Mouse (Mus musculus) layer of hippocampus, postnatal 36 days (tissue): Measurements from ENCODE around the gene Tpt1. TPM values are rescaled to one million over a fixed set of nuclear protein-coding genes. Genes with fewer than 3 reads are reported as not detected.
"Not testable (repeated sequence)": the region's sequence is repeated elsewhere in the genome, so short reads cannot be mapped to it uniquely, and the experiment has no call there.

Source experiments
- DNase-seq, 2 experiments: peaks; one replicate each; pipeline ENCODE4 v3.0.0; 2022
- total RNA-seq, 2 experiments: library from RNA; stranded (reverse); gene quantifications; 2 replicates each; pipeline ENCODE4 v1.2.3; 2021

Tpt1 gene
- 100 to 1,000 TPM; 921 to 999 TPM for total RNA-seq

GRCm38 (mm10) chr14:75844867-75845697 is at the start of gene Tpt1:
Tpt1 (plus strand) TSS chr14:75845093.
- DNase-seq, result peak; percentile 99

GRCm38 (mm10) chr14:75795918-75796317 is 49.0 kb upstream of the Tpt1 start:
- no peak for DNase-seq

DNA sequence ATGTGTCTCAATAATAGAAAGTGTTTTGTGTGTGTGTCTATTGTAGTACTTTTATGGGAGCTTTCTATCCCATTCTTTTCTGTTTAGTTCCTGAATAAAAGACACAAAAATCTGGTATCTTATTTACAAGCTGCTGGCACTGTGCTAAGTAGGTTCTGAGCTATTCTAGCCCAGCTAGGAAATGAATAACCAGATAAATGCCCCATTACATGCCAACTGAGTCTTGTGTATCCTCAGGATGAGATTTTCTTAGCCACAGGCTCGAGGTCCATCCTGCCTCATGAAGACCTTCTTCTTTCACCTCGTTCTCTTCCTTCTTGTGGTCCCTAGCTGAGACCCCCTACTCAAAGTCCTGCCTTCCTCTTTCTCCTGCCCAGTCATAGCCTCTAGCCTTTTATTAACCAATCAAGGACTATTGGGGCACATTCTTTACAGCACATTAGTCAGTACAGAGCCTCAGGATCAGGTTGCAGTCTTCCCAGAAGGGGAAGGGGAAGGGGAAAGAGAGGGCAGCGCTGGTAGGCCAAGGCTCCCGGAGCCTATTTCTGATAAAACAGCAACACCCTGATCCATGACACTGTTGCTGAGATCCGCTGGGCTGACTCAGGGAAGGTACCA is 47.0 kb upstream of the Tpt1 start:
- DNase-seq, result no peak

DNA sequence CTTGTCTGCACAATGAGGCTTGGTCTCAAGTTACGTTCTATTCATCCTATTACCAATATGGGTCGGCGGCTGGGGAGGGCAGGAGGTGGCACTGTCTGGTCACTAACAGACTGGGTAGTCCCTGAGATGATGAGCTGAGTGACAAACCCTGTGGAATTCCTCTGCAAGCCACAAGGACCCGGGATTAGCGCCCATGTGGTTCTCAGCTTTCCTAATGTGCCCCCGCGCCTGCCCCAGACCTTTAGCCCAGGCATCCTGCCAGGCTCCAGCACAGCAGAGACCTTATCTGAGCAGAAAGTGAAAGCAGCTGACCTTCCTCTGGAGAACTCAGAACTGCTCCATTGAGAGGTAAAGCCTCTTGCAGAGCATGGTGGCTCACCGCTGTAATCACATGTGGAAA is 37.1 kb upstream of the Tpt1 start:
- DNase-seq, result no peak

- no peak for DNase-seq
Measured at GRCm38 (mm10) chr14:75809931-75810330, 35.0 kb upstream of the Tpt1 start.

DNA sequence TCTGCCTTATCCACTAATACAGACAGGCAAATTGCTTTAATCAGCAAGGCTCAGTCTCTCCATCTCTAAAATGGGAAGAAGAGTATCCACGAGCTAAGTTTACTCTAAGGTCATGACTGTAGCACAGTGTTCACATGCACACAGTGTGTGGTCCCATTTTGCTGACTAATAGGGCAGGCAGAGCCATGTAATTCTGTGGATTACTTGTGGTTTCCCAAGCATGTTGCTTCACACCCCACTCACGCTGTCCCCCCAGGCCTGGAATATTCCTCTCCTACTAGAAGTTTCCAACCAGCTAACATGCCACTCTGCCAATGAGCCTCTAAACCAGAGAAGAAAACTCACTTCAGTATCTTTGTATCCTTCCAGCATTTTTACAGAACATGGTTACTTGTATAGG is 26.4 kb upstream of the Tpt1 start:
- no peak for DNase-seq

- DNase-seq, result no peak
Measured at GRCm38 (mm10) chr14:75819341-75819740, 25.6 kb upstream of the Tpt1 start.

GRCm38 (mm10) chr14:75820007-75820406 is 24.9 kb upstream of the Tpt1 start:
- DNase-seq, result no peak

GRCm38 (mm10) chr14:75826851-75827410 is 18.0 kb upstream of the Tpt1 start:
- no peak for DNase-seq

DNA sequence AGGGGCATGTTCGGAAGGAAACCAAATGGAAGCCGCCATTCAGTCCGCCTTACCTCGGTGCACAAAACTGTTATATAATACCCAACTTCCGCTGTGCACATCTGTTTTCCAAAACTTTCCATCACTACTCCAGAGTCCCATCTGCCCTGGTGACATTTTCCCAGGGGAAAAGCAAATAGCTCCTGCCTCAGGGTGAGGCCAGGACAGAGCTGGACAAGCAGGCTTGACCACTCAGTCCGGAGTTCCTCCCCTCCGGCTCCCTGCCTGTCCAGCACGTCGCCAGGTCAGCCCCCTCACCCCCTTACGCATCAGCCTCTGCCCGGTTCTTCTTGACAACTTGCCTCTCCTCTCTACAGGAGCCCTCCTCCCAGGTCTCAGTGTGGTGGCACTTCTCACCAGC is 16.7 kb upstream of the Tpt1 start:
- no peak for DNase-seq

GRCm38 (mm10) chr14:75828866-75829806 is 15.8 kb upstream of the Tpt1 start:
- peak; percentile 85 to 86 for DNase-seq

GRCm38 (mm10) chr14:75829817-75830216 is 15.1 kb upstream of the Tpt1 start:
- not testable (repeated sequence) for DNase-seq

DNA sequence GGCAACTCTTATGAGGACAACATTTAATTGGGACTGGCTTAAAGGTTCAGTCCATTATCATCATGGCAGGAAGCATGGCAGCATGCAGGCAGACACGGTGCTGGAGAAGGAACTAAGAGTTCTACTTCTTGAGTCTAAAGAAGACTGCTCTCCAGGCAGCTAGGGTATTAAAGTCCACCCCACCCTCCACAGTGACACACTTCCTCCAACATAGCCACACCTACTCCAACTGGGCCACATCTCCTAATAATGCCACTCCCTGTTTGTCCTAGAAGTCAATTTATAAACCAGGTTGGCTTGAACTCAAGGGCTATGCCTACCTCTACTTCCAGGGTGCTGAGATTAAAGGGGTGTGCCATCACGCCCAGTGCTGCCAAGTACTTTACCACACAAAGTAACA is 12.9 kb upstream of the Tpt1 start:
- DNase-seq, result no peak

DNA sequence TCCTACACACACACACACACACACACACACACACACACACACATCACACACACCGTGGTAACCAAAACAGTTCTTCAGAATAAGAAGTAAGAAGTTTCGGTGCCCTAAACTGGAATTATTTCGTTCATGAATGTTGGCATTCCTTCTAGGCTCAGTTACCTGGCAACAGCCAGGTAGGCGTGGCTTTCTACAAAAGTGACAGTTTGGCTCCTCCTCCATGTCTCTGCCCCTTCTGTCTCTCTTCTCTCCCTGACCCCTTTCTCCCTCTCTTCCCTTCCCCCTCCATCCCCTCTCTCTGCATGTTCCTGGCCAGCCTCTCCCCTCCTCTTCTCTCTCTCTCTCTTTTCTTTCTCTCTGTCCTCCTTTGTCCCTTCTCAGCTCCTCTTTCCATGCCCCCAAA is 11.9 kb upstream of the Tpt1 start:
- DNase-seq, result no peak

DNA sequence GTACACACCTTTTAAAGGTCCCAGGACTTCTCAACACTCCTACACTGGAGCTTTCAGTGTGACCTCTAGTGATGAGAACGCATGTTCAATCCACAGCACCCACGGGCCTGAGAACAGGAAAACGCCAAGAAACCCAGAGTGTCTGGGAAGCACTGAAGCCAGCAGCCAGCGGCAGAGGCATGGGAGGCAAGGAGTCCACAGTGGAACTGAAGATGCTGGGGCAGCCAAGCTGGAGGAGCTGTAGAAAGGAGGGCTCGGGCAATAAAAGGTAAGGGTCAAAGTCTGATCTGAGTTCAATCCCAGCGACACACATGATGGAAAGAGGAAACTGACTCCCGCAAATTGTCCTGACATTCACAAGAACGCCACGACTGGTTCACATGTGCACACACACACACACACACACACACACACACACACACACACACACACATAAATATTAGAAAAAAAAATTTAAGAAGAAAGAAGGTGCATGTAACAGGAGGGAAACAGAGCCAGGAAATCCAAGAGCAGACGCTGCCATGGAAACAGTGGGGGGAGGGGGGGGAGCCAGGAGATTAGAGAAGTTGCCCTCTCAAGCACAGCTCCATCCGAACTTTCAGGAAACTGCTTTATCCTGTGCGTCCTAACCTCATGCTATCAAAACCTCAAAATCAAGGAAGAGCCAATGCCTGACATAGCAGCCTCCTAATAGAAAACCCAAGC is 11.2 kb upstream of the Tpt1 start:
- DNase-seq, result no peak

- DNase-seq, result peak in 1 of 2 experiments; percentile 31
Measured at GRCm38 (mm10) chr14:75834251-75834738, 10.6 kb upstream of the Tpt1 start.

GRCm38 (mm10) chr14:75834739-75835381 is 10.0 kb upstream of the Tpt1 start:
- DNase-seq, result no peak

DNA sequence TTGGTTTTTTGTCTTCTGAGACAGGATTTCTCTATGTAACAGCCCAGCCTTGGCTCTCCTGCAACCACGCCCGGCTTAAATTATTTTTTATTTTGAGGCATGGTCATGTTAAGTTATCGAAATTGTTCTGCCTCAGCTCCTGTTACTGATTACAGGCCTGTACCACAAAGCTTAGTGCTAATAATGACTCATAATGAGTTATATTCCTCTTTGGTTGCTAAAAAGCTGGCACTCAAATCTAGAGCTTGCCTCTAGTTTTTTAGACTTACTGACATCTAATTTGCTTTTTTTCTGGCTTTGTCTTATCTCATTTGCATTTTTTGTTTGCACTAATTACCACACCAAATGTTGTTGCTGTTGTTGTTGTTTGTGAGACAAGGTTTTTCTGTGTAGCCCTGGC is 8.3 kb upstream of the Tpt1 start:
- DNase-seq, result no peak

DNA sequence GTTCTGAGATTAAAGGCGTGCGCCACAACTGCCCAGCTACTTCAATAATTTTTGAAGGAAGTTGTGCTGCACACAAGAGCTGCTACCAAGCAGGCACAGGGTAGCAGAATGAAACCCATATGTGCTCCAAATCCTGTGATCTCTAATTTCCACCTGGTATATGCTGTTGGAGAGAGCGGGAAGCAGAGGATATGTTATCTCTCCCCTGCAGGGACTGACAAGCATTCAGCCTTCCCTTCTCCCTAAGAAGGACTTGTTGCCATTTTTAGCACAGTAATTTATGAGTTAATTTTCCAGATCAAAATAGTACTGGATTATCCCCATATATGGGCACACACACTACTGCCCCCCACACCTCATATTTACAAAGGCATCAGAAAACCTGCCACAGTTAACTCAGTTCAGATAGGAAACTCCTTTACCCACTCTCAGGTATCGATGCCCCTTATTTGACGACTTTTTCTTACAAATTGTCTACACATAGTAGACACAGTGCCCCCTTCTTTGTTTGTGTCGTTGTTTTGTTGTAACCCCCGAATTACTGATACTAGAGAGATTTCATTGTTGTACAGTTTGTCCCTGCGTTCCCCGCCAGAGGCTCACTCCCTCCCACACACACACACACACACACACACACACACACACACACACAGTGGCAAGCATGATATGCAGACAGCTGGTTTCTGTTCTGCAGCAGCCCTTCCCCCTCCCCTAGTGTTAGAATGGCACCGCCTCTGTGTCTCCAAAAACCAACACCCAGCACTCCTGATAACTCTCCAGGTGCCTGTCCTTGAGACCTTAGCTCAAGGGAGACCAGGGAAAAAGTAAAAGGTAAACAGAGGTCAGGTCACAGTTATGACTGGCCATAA is 7.6 kb upstream of the Tpt1 start:
- DNase-seq, result no peak

GRCm38 (mm10) chr14:75841758-75842157 is 3.1 kb upstream of the Tpt1 start:
- not testable (repeated sequence) for DNase-seq
